Mouse (Mus musculus): ENCODE measurements at regions not wholly inside any gene's neighbourhood (a gene's known extent, or its start where the extent isn't known, plus 50 kb on each side); places are given as distances from the start of the nearest gene placed in this dataset.
A peak's percentile ranks its signal among the peaks of the same experiment; 100 is the strongest.

DNA sequence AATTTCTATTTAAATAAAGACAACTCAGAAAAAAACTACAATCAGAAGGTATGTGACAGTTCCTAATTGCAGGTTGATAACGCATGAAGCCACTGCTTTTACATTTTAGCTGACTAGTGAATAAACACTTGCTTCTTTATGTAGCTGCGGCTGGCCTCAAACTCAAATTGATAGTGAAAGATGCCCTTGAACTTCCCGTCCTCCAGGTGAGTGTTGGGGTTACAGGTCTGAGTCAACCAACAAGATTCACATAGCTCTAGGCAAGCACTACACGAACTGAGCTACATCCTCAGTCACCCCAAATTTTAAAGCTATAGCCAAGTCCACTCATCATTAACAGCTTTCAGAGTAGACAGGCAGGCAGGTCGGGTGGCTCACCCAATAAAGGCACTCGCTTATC is 72.6 kb downstream of the Sox4 start:
- no peak for TF ChIP-seq CTCF (IDR thresholded peaks at IDR 0.05; ENCODE audit: low read depth)
- ATAC-seq (no peak), DNase-seq (no peak)
- Histone ChIP-seq H3K27ac (ENCODE audit: low read depth, low read length) (no peak overlapping the region), H3K36me3 (ENCODE audit: insufficient read depth) (no peaks in the 10 kb centered on the region), H3K9ac (no peak overlapping the region), H3K9me3 (ENCODE audit: low read length) (no peaks in the 10 kb centered on the region), H3K4me2 (ENCODE audit: low read depth) (peak overlapping the region; percentile 76), H3K27me3 (ENCODE audit: insufficient read depth, low read length) (no peaks in the 10 kb centered on the region), H3K4me1 (ENCODE audit: insufficient read depth) (no peaks in the 10 kb centered on the region; the same call in 1 of the 2 replicates), H3K4me3 (ENCODE audit: low read depth, low read length) (peak overlapping the region; percentile 59)
- 50% methylated on average over 6 of the region's 6 CpGs for WGBS

DNA sequence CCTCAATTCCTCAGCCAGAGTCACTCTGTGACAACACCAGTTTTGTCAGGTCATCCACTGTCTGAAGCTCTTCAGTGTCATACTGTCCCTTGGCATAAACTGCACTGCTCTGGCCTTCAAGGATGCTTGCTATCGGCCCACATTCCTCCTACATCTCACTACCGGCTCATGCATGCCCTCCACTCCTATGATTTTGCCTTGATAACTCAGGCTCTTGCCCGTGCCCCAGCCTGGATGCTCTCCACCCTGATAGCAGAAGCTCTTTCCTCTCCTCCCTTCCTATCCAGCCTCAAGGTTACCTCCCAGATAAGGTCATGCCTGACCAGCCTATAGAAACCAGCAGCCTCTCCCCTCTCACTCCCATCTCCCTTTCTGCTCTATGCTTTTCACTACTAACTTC is 74.8 kb downstream of the Sox4 start:
- H3K9ac ChIP-seq, result no peak overlapping the region
- H3K36me3 ChIP-seq (ENCODE audit: insufficient read depth), result no peaks in the 10 kb centered on the region
- DNase-seq (no peak), ATAC-seq (no peak)
- no peak for TF ChIP-seq CTCF (IDR thresholded peaks at IDR 0.05; ENCODE audit: low read depth)
- H3K4me2 ChIP-seq (ENCODE audit: low read depth), result no peak overlapping the region
- no peaks in the 10 kb centered on the region for H3K9me3 ChIP-seq (ENCODE audit: low read length)
- H3K4me1 ChIP-seq (ENCODE audit: insufficient read depth), result no peaks in the 10 kb centered on the region; the same call in 1 of the 2 replicates
- no peak overlapping the region for H3K27ac ChIP-seq (ENCODE audit: low read depth, low read length)
- H3K27me3 ChIP-seq (ENCODE audit: insufficient read depth, low read length), result no peaks in the 10 kb centered on the region
- 86% methylated on average over 3 of the region's 3 CpGs for WGBS
- no peak overlapping the region for H3K4me3 ChIP-seq (ENCODE audit: low read depth, low read length)

DNA sequence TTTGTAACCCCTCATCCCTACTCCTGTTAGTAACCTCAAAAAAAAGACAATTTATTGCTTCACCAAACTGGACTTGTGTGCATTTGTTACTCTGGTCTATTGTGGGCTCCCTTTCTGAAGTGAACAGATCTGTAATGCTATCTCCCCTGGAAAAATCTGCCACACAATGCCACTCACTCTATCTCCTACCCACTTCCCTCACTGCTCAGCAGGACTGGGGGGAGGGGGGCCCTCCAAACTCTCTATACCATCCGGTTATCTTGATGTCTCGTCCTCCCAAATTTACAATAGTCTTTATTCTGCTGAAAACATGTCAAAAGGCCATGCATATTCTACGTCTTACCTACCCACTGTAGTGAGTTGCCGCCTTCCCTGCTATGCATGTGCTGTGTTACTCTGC is 76.7 kb downstream of the Sox4 start:
- 68% methylated on average over 4 of the region's 4 CpGs for WGBS
- H3K4me1 ChIP-seq (ENCODE audit: insufficient read depth), result no peaks in the 10 kb centered on the region; the same call in 1 of the 2 replicates

DNA sequence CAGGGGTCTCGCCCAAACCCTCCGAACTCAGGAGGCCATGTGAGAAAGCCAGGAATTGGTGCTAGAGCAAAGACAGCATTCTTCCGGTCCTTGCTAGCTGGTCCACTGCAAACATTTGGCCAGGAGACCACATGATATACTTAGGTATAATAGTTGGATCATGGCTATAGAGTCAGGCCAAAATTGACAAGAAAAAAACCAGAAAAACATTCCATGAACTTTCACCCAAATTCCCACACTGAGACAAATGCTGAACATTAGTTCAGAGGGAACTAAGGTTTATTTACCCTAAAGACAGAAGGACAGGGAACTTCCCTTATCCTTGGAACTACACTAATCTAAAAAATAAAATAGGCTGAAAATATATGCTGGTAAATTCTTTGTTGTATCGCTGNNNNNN is 82.8 kb downstream of the Sox4 start:
- Histone ChIP-seq H3K9me3 (ENCODE audit: low read length) (no peaks in the 10 kb centered on the region), H3K4me3 (ENCODE audit: low read depth, low read length) (no peak overlapping the region), H3K9ac (no peak overlapping the region), H3K4me2 (ENCODE audit: low read depth) (no peak overlapping the region), H3K27ac (ENCODE audit: low read depth, low read length) (no peak overlapping the region), H3K27me3 (ENCODE audit: insufficient read depth, low read length) (no peaks in the 10 kb centered on the region), H3K4me1 (ENCODE audit: insufficient read depth) (no peaks in the 10 kb centered on the region), H3K36me3 (ENCODE audit: insufficient read depth) (no peaks in the 10 kb centered on the region)
- DNase-seq (no peak), ATAC-seq (no peak)
- WGBS, result 93% methylated on average over 4 of the region's 4 CpGs
- TF ChIP-seq CTCF (IDR thresholded peaks at IDR 0.05; ENCODE audit: low read depth), result no peak

More for the DNA sequence above, 76.7 kb downstream of the Sox4 start:
- Histone ChIP-seq H3K4me3 (ENCODE audit: low read depth, low read length) (no peak overlapping the region), H3K27me3 (ENCODE audit: insufficient read depth, low read length) (no peaks in the 10 kb centered on the region), H3K27ac (ENCODE audit: low read depth, low read length) (no peak overlapping the region), H3K4me2 (ENCODE audit: low read depth) (no peak overlapping the region), H3K36me3 (ENCODE audit: insufficient read depth) (no peaks in the 10 kb centered on the region), H3K9ac (no peak overlapping the region), H3K9me3 (ENCODE audit: low read length) (no peaks in the 10 kb centered on the region)
- DNase-seq, result no peak
- no peak for TF ChIP-seq CTCF (IDR thresholded peaks at IDR 0.05; ENCODE audit: low read depth)
- no peak for ATAC-seq

DNA sequence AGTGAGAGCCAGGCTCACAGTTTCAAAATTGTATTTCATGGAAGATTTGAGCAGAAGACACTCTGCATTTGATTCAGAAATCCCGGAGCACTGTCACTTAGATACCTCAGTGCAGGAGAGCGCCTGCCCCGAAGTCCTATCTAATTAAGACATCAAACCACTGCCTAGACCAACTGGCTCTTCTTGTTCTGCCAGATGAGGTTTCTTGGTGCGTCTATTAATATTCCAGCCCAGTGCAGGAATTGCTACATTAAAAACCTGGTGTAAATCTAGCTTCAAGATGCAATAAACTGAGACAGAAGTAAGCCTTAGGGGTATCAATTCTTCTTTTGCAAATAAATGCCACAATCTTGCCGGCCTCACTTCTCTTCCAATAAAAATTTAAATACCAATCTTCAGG is 86.3 kb downstream of the Sox4 start:
- 75% methylated on average over 5 of the region's 5 CpGs for WGBS
- Histone ChIP-seq H3K27me3 (ENCODE audit: insufficient read depth, low read length) (no peaks in the 10 kb centered on the region), H3K27ac (ENCODE audit: low read depth, low read length) (no peak overlapping the region), H3K36me3 (ENCODE audit: insufficient read depth) (no peaks in the 10 kb centered on the region), H3K4me3 (ENCODE audit: low read depth, low read length) (no peak overlapping the region), H3K9ac (no peak overlapping the region), H3K4me2 (ENCODE audit: low read depth) (no peak overlapping the region), H3K9me3 (ENCODE audit: low read length) (0 out of 2 replicates have a peak, but pooled peaks cover 3% of the 10 kb centered on the region), H3K4me1 (ENCODE audit: insufficient read depth) (no peaks in the 10 kb centered on the region)
- no peak for DNase-seq
- TF ChIP-seq CTCF (IDR thresholded peaks at IDR 0.05; ENCODE audit: low read depth), result no peak
- ATAC-seq, result no peak

DNA sequence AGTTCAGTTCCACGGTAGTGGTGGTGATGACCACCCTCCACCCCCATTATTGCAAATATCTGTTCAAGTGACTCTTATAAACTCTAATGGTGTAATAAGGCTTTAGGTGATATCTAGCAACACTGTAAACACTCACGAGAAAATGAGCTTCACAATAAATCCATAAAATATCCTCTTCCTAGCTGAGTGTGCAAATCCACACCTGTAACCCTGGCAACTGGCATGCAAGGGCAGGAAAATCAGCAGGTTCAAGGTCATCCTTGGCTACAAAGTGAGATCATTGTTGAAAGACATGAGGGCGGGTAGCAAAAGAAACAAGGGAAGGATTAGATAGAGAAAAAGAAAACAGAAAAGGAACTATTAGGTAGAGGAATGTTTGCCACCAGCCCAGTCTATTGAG is 86.8 kb downstream of the Sox4 start:
- 0 out of 2 replicates have a peak, but pooled peaks cover 3% of the 10 kb centered on the region for H3K9me3 ChIP-seq (ENCODE audit: low read length)
- WGBS, result 76% methylated on average over 3 of the region's 3 CpGs
- no peaks in the 10 kb centered on the region for H3K4me1 ChIP-seq (ENCODE audit: insufficient read depth)
- no peak overlapping the region for H3K4me2 ChIP-seq (ENCODE audit: low read depth)
- DNase-seq, result no peak
- no peak overlapping the region for H3K27ac ChIP-seq (ENCODE audit: low read depth, low read length)
- H3K36me3 ChIP-seq (ENCODE audit: insufficient read depth), result no peaks in the 10 kb centered on the region
- ATAC-seq, result no peak
- no peaks in the 10 kb centered on the region for H3K27me3 ChIP-seq (ENCODE audit: insufficient read depth, low read length)
- no peak overlapping the region for H3K9ac ChIP-seq
- TF ChIP-seq CTCF (IDR thresholded peaks at IDR 0.05; ENCODE audit: low read depth), result no peak
- no peak overlapping the region for H3K4me3 ChIP-seq (ENCODE audit: low read depth, low read length)

DNA sequence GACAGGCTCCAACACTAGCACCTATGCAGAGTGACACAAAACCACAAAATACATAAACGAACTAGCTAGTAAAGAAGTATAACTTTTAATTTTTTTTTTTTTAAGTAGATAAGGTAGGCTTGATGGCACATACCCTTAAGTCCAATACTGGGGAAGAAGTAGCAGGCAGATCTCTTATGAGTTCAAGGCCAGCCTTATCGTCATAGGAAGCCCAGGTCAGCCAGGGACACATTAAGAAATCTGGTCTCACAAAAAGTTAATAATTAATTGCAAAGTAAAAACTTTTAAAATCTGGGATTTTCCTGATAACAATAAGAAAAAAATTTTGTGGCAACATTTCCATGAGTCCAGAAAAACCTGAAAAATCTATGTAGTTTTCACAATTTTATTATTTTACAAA is 92.9 kb downstream of the Sox4 start:
- Histone ChIP-seq H3K4me1 (ENCODE audit: insufficient read depth) (peaks cover 6% of the 10 kb centered on the region; the same call in 1 of the 2 replicates), H3K27me3 (ENCODE audit: insufficient read depth, low read length) (no peaks in the 10 kb centered on the region), H3K27ac (ENCODE audit: low read depth, low read length) (no peak overlapping the region), H3K4me3 (ENCODE audit: low read depth, low read length) (no peak overlapping the region), H3K4me2 (ENCODE audit: low read depth) (no peak overlapping the region), H3K9me3 (ENCODE audit: low read length) (0 out of 2 replicates have a peak, but pooled peaks cover 3% of the 10 kb centered on the region), H3K36me3 (ENCODE audit: insufficient read depth) (no peaks in the 10 kb centered on the region), H3K9ac (no peak overlapping the region)
- no peak for ATAC-seq
- TF ChIP-seq CTCF (IDR thresholded peaks at IDR 0.05; ENCODE audit: low read depth), result no peak
- DNase-seq, result no peak
- 61% methylated on average over 2 of the region's 2 CpGs for WGBS
